Mouse (Mus musculus) megakaryocyte, embryonic 14.5 days (primary cell): Measurements from ENCODE around the gene Rundc3a. TPM values are rescaled to one million over a fixed set of nuclear protein-coding genes. Genes with fewer than 3 reads are reported as not detected.
"Not testable (repeated sequence)": the region's sequence is repeated elsewhere in the genome, so short reads cannot be mapped to it uniquely, and the experiment has no call there.

Experiments
- H3K27me3 ChIP-seq: replicated peaks from 2 replicates; pipeline ENCODE3; 2012; ENCODE audit warnings: inconsistent platforms
- H3K36me3 ChIP-seq: replicated peaks from 2 replicates; pipeline ENCODE3; 2012; ENCODE audit warnings: low read length, inconsistent platforms, mixed read lengths
- H3K4me1 ChIP-seq: 2 replicates; pipeline ENCODE4 v1.6.1; 2012; ENCODE audit warnings: inconsistent platforms
- H3K4me3 ChIP-seq: replicated peaks from 2 replicates; pipeline ENCODE3; 2012; ENCODE audit warnings: moderate library complexity, mild to moderate bottlenecking, inconsistent platforms
- H3K9me3 ChIP-seq: 2 replicates; pipeline ENCODE4 v1.6.1; 2012; ENCODE audit warnings: inconsistent platforms
- FLI1 ChIP-seq: IDR thresholded peaks from 2 replicates; pipeline ENCODE4 v1.6.1; 2012; ENCODE audit warnings: low read length, inconsistent platforms, mixed read lengths
- GATA1 ChIP-seq: IDR thresholded peaks from 3 replicates; pipeline ENCODE4 v1.6.1; 2012; ENCODE audit warnings: mixed read lengths, low read length, inconsistent platforms, borderline replicate concordance
- polyA plus RNA-seq: library from polyadenylated mRNA; stranded (reverse); fragments of >175 nt; gene quantifications from 2 replicates; pipeline ENCODE4 v1.2.3, GENCODE M21; 2012; ENCODE audit warnings: low replicate concordance; ENCODE audit not compliant: insufficient read depth

The Rundc3a gene
- polyA plus RNA-seq, 1 experiment, result 3.8 TPM

- H3K4me3 ChIP-seq, result no peak overlapping the region
- peaks cover 67% of the 10 kb centered on the region for H3K27me3 ChIP-seq
- H3K4me1 ChIP-seq, result peaks cover 19% of the 10 kb centered on the region
- H3K9me3 ChIP-seq, result peaks cover 26% of the 10 kb centered on the region
- H3K36me3 ChIP-seq, result no peaks in the 10 kb centered on the region
- no peak for TF ChIP-seq FLI1
- no peak for TF ChIP-seq GATA1
Observed at GRCm38 (mm10) chr11:102376196-102376835, 16.9 kb upstream of the Rundc3a start.

- Histone ChIP-seq H3K27me3 (peaks cover 67% of the 10 kb centered on the region), H3K36me3 (no peaks in the 10 kb centered on the region), H3K4me3 (no peak overlapping the region), H3K4me1 (peaks cover 19% of the 10 kb centered on the region), H3K9me3 (peaks cover 26% of the 10 kb centered on the region)
- no peak for TF ChIP-seq FLI1
- TF ChIP-seq GATA1, result no peak
Observed at GRCm38 (mm10) chr11:102377186-102377585, 16.0 kb upstream of the Rundc3a start.

DNA sequence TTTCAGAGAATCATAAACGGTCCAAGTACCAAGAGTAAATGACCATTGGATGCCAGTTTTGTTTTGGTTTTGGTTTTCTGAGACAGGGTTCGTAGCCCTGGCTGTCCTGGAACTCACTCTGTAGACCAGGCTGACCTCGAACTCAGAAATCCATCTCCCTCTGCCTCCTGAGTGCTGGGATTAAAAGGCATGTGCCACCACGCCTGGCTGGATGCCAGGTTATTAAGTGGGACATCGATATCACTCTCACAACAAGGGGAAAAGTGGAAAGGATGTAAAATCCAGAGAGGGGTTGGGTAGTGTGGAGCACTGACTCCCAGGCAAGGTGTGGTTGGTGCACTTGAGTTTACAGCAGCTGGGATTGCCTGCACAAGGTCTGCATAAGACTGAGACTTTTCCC, 13.1 kb upstream of the Rundc3a start:
- Histone ChIP-seq H3K27me3 (peaks cover 51% of the 10 kb centered on the region), H3K4me1 (peaks cover 23% of the 10 kb centered on the region)

GRCm38 (mm10) chr11:102381341-102382100, 11.7 kb upstream of the Rundc3a start:
- TF ChIP-seq GATA1, result no peak
- no peak for TF ChIP-seq FLI1
- Histone ChIP-seq H3K4me1 (peaks cover 16% of the 10 kb centered on the region), H3K4me3 (no peak overlapping the region), H3K27me3 (peaks cover 50% of the 10 kb centered on the region), H3K9me3 (peaks cover 26% of the 10 kb centered on the region), H3K36me3 (no peaks in the 10 kb centered on the region)

More for the DNA sequence above, 13.1 kb upstream of the Rundc3a start:
- Histone ChIP-seq H3K4me3 (no peak overlapping the region), H3K9me3 (peaks cover 26% of the 10 kb centered on the region), H3K36me3 (no peaks in the 10 kb centered on the region)
- no peak for TF ChIP-seq FLI1
- no peak for TF ChIP-seq GATA1

- H3K4me1 ChIP-seq, result peaks cover 13% of the 10 kb centered on the region
- H3K9me3 ChIP-seq, result peaks cover 18% of the 10 kb centered on the region
- peaks cover 41% of the 10 kb centered on the region for H3K27me3 ChIP-seq
- no peak overlapping the region for H3K4me3 ChIP-seq
- no peak for TF ChIP-seq GATA1
- TF ChIP-seq FLI1, result no peak
- no peaks in the 10 kb centered on the region for H3K36me3 ChIP-seq
Observed at GRCm38 (mm10) chr11:102382794-102383193, 10.4 kb upstream of the Rundc3a start.

- Histone ChIP-seq H3K9me3 (peaks cover 13% of the 10 kb centered on the region), H3K36me3 (no peaks in the 10 kb centered on the region), H3K4me1 (peaks cover 13% of the 10 kb centered on the region), H3K27me3 (peaks cover 40% of the 10 kb centered on the region), H3K4me3 (no peak overlapping the region)
- TF ChIP-seq FLI1, result no peak
- TF ChIP-seq GATA1, result no peak
Observed at GRCm38 (mm10) chr11:102383365-102384136, 9.7 kb upstream of the Rundc3a start.

DNA sequence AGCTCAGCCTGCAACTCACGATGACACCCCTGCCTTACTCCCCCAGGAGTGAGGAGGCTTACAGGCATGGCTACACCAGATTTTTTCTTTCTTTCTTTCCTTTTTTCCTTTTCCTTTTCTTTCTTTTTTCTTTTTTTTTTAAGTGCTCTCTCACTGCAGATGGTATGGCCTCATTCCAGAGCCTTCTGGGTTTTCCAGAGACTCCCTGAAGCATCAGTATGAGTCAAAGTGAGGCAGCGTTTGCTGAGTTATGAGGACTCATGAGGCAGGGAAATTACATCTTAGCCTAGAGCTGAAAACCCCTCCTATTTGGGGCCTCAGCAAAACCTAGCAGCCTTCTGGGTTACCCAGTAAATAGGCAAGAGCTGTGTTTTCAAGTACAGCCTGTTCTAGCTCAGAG, 8.8 kb upstream of the Rundc3a start:
- no peak overlapping the region for H3K4me3 ChIP-seq
- H3K36me3 ChIP-seq, result no peaks in the 10 kb centered on the region
- H3K9me3 ChIP-seq, result peaks cover 5% of the 10 kb centered on the region
- no peak for TF ChIP-seq FLI1
- TF ChIP-seq GATA1, result no peak
- H3K4me1 ChIP-seq, result peaks cover 13% of the 10 kb centered on the region
- H3K27me3 ChIP-seq, result peaks cover 36% of the 10 kb centered on the region

DNA sequence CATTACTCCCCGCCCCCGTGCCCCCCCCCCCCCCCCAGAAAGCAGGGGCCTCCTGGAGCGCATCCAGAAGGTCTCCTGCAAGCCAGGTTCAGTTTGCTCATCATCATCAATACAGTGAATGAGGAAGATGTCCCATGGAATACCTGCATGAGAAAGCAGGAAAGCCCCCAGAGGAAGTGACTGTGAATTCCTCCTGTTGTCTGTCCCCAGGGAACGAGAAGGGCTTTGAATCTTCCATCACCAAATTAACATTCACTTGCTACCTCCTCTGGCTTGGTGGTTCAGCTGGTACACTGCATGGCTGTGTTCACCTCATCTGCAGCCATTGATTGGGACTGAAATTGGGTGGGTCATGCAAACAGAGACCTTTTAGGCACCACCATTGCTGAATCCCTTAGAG, 8.1 kb upstream of the Rundc3a start:
- Histone ChIP-seq H3K4me1 (peaks cover 13% of the 10 kb centered on the region), H3K4me3 (no peak overlapping the region), H3K27me3 (peaks cover 36% of the 10 kb centered on the region), H3K36me3 (no peaks in the 10 kb centered on the region), H3K9me3 (0 out of 2 replicates have a peak, but pooled peaks cover 2% of the 10 kb centered on the region)
- TF ChIP-seq FLI1, result no peak
- TF ChIP-seq GATA1, result no peak

GRCm38 (mm10) chr11:102386121-102386520, 7.1 kb upstream of the Rundc3a start:
- Histone ChIP-seq H3K4me1 (peaks cover 13% of the 10 kb centered on the region), H3K9me3 (no peaks in the 10 kb centered on the region)
- no peak for TF ChIP-seq GATA1
- no peak for TF ChIP-seq FLI1

GRCm38 (mm10) chr11:102389436-102389835, 3.8 kb upstream of the Rundc3a start:
- Histone ChIP-seq H3K27me3 (peaks cover 53% of the 10 kb centered on the region), H3K4me1 (peaks cover 28% of the 10 kb centered on the region)
- H3K4me3 ChIP-seq, H3K9me3 ChIP-seq, H3K36me3 ChIP-seq: not testable (repeated sequence)

More at GRCm38 (mm10) chr11:102386121-102386520, 7.1 kb upstream of the Rundc3a start:
- Histone ChIP-seq H3K36me3 (no peaks in the 10 kb centered on the region), H3K4me3 (no peak overlapping the region), H3K27me3 (peaks cover 42% of the 10 kb centered on the region)
